Mouse (Mus musculus): ENCODE measurements around the gene Rreb1. TPM values are rescaled to one million over a fixed set of nuclear protein-coding genes. Genes with fewer than 3 reads are reported as not detected.

Rreb1 gene
- polyA plus RNA-seq, 1 experiment from 2014 or later: 11.4 TPM

DNA sequence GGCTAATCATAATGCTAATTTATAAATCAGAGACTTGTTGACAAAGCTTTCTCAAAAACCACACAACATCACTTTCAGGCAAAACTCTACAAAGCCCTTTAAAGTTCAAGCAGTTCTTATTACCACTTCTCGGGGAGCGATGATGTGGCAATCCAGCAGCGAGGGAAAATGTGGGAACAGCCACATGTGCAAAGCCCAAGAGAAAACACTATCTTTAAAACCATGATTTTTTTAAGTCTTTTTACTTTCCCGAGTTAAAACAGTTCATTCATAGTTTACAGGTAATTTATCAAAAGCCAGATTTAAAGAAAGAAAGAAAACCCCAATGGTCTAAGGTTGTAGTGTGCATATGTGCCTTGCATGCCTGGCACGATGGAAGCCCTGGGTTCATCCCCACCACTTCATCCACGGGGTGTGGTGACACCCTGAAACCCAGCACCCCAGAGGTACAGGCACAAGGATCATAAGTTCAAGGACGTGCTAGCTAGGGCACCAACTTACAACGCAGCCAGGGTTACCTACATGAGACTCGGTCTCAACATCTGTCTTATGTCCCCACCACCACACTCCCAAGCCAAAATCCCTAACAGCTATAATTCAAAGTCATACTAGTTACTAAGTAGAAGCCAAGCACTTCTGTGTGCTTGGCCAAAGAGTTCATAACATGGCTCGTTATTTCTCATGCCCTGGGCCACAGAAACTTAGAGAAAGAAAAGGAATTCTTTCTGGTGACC, 214.6 kb downstream of the Rreb1 start:
- peak overlapping the region; percentile 96 for H3K9ac ChIP-seq
- peaks cover 37% of the 10 kb centered on the region for H3K36me3 ChIP-seq
- 7% methylated on average over 10 of the region's 10 CpGs for WGBS
- H3K4me1 ChIP-seq: peaks cover 9% of the 10 kb centered on the region
- H3K27ac ChIP-seq: peak overlapping the region; percentile 93; the same call in 1 of the 2 replicates
- no peaks in the 10 kb centered on the region for H3K27me3 ChIP-seq
- no peaks in the 10 kb centered on the region for H3K9me3 ChIP-seq
- H3K4me3 ChIP-seq: peak overlapping the region; percentile 93
- peak overlapping the region; percentile 90 for H3K4me2 ChIP-seq (replicated peaks)
- no peak for ATAC-seq (ENCODE audit: low FRiP score, low read depth)

DNA sequence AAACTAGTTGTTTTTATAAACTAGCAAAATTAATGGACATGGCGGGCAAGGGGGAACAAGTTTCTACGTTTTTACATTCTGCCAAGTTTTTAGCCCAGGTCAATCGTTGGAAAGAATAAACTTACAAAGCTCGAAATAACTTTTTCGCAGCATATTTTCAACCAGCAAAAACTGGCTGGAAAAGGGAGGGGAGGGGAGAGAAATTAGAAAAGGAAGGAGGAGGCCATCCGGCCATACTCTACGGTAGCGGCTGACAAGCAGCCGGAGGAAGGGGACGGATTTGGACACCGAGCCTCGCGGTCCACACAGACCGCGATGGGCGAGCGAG, 215.1 kb downstream of the Rreb1 start:
- H3K4me1 ChIP-seq: peaks cover 9% of the 10 kb centered on the region
- H3K36me3 ChIP-seq: peaks cover 32% of the 10 kb centered on the region
- H3K9me3 ChIP-seq: no peaks in the 10 kb centered on the region
- peak overlapping the region; percentile 96 for H3K9ac ChIP-seq
- peak overlapping the region; percentile 93 for H3K4me3 ChIP-seq
- peak overlapping the region; percentile 90 for H3K4me2 ChIP-seq (replicated peaks)
- WGBS: under 1% methylated on average over 17 of the region's 17 CpGs
- no peak for ATAC-seq (ENCODE audit: low FRiP score, low read depth)
- H3K27me3 ChIP-seq: no peaks in the 10 kb centered on the region
- H3K27ac ChIP-seq: peak overlapping the region; percentile 93

DNA sequence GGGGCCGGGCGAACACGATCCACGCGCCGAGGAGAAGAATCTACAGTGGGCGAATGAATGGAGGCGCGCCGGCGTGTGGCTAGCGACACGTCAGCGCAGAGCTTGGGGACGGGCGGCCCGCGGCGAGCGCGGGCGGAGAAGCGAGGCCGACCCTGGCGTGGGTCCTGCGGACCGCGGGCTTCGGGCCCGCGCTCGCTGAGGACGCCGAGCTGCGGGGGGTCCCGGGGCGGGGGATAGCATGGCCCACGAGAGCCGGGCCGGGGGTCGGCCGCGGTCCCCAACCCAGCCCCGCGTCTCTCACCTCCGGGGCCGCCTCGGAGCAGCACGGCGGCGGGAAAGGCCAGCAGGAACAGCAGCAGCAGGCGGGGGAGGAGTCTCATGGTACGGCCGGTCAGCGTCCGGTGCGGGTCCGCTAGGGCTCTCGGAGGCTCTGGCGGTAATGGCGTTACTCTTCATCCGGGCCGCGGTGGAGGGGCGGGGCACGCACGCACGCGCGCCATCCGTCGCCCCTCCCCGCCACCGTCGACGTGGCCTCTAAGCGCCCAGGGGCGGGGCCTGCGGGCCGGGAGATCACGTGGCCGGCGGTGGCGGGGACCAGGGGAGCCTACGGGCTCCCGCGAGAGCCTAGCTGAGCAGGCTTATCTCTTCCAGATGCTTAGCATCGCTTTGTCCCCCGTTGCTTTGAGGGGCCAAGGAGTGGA, 215.7 kb downstream of the Rreb1 start, which contains the start of gene Ssr1:
Ssr1 (minus strand) TSS at position 514 of the 701 bp plus-strand sequence.
- peaks cover 9% of the 10 kb centered on the region for H3K4me1 ChIP-seq
- no peaks in the 10 kb centered on the region for H3K9me3 ChIP-seq
- H3K27me3 ChIP-seq: no peaks in the 10 kb centered on the region
- peak within 1 kb of the TSS; percentile 93 for H3K4me3 ChIP-seq
- peaks cover 26% of the 10 kb centered on the region for H3K36me3 ChIP-seq
- peak within 1 kb of the TSS; percentile 90 for H3K4me2 ChIP-seq (replicated peaks)
- H3K27ac ChIP-seq: peak within 1 kb of the TSS; percentile 93
- H3K9ac ChIP-seq: peak within 1 kb of the TSS; percentile 96
- under 1% methylated on average over 82 of the region's 89 CpGs for WGBS
- peak; percentile 98 for ATAC-seq (ENCODE audit: low FRiP score, low read depth)

DNA sequence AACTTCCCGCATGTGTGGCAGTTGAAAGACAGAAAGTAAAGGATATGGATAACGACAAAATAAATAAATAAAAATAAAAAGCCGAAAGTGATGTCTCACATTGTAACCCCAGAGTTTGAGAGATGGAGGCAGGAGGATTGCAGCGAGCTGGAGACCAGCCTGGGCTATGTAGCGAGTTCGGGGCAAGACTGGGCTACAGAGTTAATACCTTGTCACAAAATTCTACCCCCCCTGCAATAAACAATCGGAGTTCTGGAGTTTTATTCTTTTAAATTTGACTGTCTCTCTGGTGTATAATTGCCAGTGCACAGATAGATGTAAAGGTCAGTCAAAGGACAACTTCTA, 216.2 kb downstream of the Rreb1 start:
- WGBS: 20% methylated on average over 7 of the region's 7 CpGs
- Histone ChIP-seq H3K27me3 (no peaks in the 10 kb centered on the region), H3K4me3 (peak overlapping the region; percentile 93), H3K9ac (peak overlapping the region; percentile 53; the same call in 1 of the 2 replicates), H3K27ac (no peak overlapping the region), H3K4me2 (replicated peaks) (peak overlapping the region; percentile 90), H3K4me1 (peaks cover 9% of the 10 kb centered on the region), H3K36me3 (peaks cover 21% of the 10 kb centered on the region), H3K9me3 (no peaks in the 10 kb centered on the region)
- ATAC-seq (ENCODE audit: low FRiP score, low read depth): peak; percentile 46

DNA sequence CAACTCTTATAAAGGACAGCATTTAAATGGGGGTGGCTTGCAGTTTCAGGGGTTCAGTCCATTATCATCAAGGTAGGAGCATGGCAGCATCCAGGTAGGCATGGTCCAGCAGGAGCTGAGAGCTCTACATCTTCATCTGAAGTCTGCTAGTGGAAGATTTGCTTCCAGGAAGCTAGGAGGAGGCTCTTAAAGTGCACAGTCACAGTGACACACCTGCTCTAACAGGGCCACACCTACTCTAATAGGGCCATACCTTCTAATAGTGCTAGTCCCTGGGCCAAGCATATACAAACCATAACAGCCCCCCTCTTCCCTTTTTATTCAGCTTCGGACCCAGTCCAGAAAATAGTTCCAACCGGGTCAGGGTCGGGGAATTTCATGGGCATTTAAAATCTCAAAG, 221.5 kb downstream of the Rreb1 start:
- ATAC-seq (ENCODE audit: low FRiP score, low read depth): no peak
- Histone ChIP-seq H3K4me2 (replicated peaks) (no peak overlapping the region), H3K4me3 (no peak overlapping the region), H3K9ac (no peak overlapping the region), H3K27ac (no peak overlapping the region), H3K27me3 (no peaks in the 10 kb centered on the region), H3K9me3 (no peaks in the 10 kb centered on the region), H3K4me1 (no peaks in the 10 kb centered on the region), H3K36me3 (no peaks in the 10 kb centered on the region)
- WGBS: 77% methylated on average over 3 of the region's 3 CpGs

Other genes with a start within 250 kb of the Rreb1 start
- 143 and 150 TPM in 2 replicates for gene Ssr1, start 215.8 kb downstream of the Rreb1 start, polyA plus RNA-seq (2015; fragmentation: Nextera tagmentation; extraction: Ambion mirVana)

Data from limb, embryonic 13.5 days (tissue).